Mouse (Mus musculus) Patski (cell line): Measurements from ENCODE around the gene Rapgef4. TPM values are rescaled to one million over a fixed set of nuclear protein-coding genes. Genes with fewer than 3 reads are reported as not detected.
A peak's percentile ranks its signal among the peaks of the same experiment; 100 is the strongest.

Source experiments
- ATAC-seq: fragments of 100-300 bp; one replicate; pipeline ENCODE4 v1.8.0; 2021
- CTCF ChIA-PET: fragments of 350-600 bp; sonication (Branson Sonifier 250); formaldehyde crosslinking; loops from one replicate; lab custom pipeline; 2022; ENCODE audit warnings: inconsistent platforms; lab: Charles Lee
- POLR2A ChIA-PET: fragments of 350-600 bp; sonication (Branson Sonifier 250); formaldehyde crosslinking; loops from one replicate; lab custom pipeline; 2022; ENCODE audit warnings: antibody characterized with exemption, inconsistent platforms; lab: Charles Lee
- DNase-seq: peaks from one replicate; pipeline ENCODE4 v3.0.0-alpha.2; 2011; ENCODE audit warnings: low read depth, low spot score
- H3K27me3 ChIP-seq: fragments of 371-371 bp; one replicate; pipeline ENCODE4 v1.5.1; 2021
- CTCF ChIP-seq: fragments of 100-300 bp; IDR thresholded peaks from one replicate; pipeline ENCODE4 v1.5.1; 2021
- in situ Hi-C: fragments of 300-500 bp; cut with MboI; formaldehyde crosslinking; loops from 3 replicates; pipeline ENCODE4 v1.11.1; 2018; ENCODE audit warnings: low pct_unique_long_range_greater_than_20kb, mixed read lengths
- polyA plus RNA-seq: library from polyadenylated mRNA; unstranded; gene quantifications from one replicate; pipeline ENCODE4 v1.2.3, GENCODE M21; 2021

Gene Rapgef4
- polyA plus RNA-seq, 1 experiment from 2014 or later: 0.23 TPM

- ATAC-seq: no peak
- DNase-seq: no peak
- no peaks in the 10 kb centered on the region for H3K27me3 ChIP-seq
- ChIA-PET POLR2A (no interaction called here), CTCF (interaction anchor here (1.6 kb wide), 1 partner anchor 10 kb away, joined by 4 read pairs; no protein-coding TSS in a partner anchor)
- in situ Hi-C loops: no loop called here
- TF ChIP-seq CTCF: no peak
These were observed 42.8 kb downstream of the Rapgef4 start for GRCm38 (mm10) chr2:72023791-72024190.

DNA sequence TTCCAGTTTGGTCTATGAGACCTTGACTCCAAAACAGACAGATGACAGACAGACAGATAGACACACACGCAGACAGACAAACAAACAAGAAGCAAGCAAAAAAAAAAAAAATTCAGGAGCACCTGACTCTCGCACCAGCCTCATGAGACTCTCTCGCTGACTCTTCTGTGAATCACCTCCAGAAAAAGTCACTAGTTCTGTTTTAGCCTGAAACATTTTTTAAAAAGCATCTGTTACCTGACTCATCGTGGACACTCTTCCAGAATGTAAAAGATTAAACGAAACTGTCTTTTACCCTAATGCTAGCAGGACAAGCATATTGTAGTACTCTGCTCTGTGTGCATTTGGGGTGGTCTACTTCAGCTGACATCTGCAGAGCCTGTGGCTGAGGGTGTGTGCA lies 44.6 kb downstream of the Rapgef4 start:
- in situ Hi-C loops: loop anchor here (5.0 kb wide), 2 partner anchors 58 to 123 kb away; no protein-coding TSS in a partner anchor
- DNase-seq (no peak), ATAC-seq (no peak)
- no peaks in the 10 kb centered on the region for H3K27me3 ChIP-seq
- ChIA-PET CTCF (no interaction called here), POLR2A (no interaction called here)
- no peak for TF ChIP-seq CTCF

- CTCF ChIA-PET: no interaction called here
- no peak for TF ChIP-seq CTCF
- no peak for ATAC-seq
- POLR2A ChIA-PET: no interaction called here
- in situ Hi-C loops: loop anchor here (5.0 kb wide), 2 partner anchors 59 to 124 kb away; no protein-coding TSS in a partner anchor
- no peaks in the 10 kb centered on the region for H3K27me3 ChIP-seq
- no peak for DNase-seq
These were observed 45.5 kb downstream of the Rapgef4 start for GRCm38 (mm10) chr2:72026506-72026905.

DNA sequence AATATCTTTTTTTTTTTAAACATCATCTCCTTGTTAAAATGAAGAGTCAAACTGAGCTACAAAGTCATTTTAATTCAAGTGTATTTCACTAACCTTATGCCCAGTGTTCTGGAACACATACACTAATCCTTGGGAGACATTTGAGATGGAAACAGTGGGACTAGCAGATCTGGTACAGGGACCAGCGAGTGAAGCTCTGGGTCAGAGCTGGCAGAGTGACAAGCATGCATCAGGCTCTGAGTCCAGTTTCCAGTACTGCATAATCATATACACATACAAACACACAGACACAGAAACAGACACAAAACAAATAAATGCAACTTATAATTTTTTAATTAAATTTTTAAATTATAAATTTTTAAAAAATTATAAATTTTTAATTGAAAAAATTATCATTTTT lies 48.0 kb downstream of the Rapgef4 start:
- no peak for DNase-seq
- ChIA-PET POLR2A (interaction anchor here (0.6 to 1.2 kb wide), 3 partner anchors 17 to 320 kb away, joined by 3 to 4 read pairs (median 3); no protein-coding TSS in a partner anchor), CTCF (interaction anchor here (0.9 to 1.6 kb wide), 2 partner anchors 73 to 327 kb away, joined by 3 to 5 read pairs; no protein-coding TSS in a partner anchor)
- ATAC-seq: no peak
- in situ Hi-C loops: loop anchor here (5.0 kb wide), 2 partner anchors 62 to 127 kb away; no protein-coding TSS in a partner anchor
- TF ChIP-seq CTCF: no peak
- no peaks in the 10 kb centered on the region for H3K27me3 ChIP-seq

DNA sequence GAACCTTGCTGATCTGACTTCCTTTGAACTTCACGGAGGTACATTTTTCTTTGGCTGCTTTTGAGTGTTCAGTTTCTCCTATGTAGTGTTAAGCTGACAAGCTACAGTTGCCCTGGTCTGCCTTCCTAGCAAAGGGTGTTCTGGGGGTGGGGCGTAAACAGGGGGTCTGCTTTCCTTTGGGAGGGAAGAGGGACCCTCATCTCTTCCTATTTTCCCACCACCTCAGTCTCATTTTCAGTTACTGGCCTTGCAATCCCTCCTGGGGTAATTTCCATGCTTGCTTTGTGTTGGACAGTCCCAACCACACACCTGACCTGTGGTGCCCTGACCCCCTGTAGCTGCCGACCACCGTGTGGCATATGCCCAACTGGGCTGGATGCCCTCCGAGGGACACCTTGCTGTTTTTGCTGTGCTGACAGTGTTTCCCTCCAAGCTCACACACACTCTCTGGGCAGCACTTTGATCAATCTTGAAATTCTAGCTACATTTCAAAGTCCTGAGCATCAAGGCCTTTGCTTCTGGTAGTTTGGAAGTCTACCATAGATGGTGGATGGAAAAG lies 48.6 kb downstream of the Rapgef4 start:
- ChIA-PET CTCF (interaction anchor here (1.6 kb wide), 1 partner anchor 73 kb away, joined by 5 read pairs; no protein-coding TSS in a partner anchor), POLR2A (interaction anchor here (0.8 to 1.2 kb wide), 2 partner anchors 18 to 66 kb away, joined by 3 to 4 read pairs; no protein-coding TSS in a partner anchor)
- in situ Hi-C loops: loop anchor here (5.0 kb wide), 2 partner anchors 62 to 127 kb away; no protein-coding TSS in a partner anchor
- TF ChIP-seq CTCF: no peak
- ATAC-seq: no peak
- DNase-seq: no peak
- H3K27me3 ChIP-seq: no peaks in the 10 kb centered on the region

GRCm38 (mm10) chr2:72031717-72032116 lies 50.7 kb downstream of the Rapgef4 start:
- TF ChIP-seq CTCF: no peak
- in situ Hi-C loops: no loop called here
- POLR2A ChIA-PET: interaction anchor here (0.6 kb wide), 1 partner anchor 51 kb away, joined by 3 read pairs; no protein-coding TSS in a partner anchor
- CTCF ChIA-PET: interaction anchor here (0.6 kb wide), 1 partner anchor 135 kb away, joined by 3 read pairs; no protein-coding TSS in a partner anchor
- no peaks in the 10 kb centered on the region for H3K27me3 ChIP-seq
- ATAC-seq (no peak), DNase-seq (no peak)

DNA sequence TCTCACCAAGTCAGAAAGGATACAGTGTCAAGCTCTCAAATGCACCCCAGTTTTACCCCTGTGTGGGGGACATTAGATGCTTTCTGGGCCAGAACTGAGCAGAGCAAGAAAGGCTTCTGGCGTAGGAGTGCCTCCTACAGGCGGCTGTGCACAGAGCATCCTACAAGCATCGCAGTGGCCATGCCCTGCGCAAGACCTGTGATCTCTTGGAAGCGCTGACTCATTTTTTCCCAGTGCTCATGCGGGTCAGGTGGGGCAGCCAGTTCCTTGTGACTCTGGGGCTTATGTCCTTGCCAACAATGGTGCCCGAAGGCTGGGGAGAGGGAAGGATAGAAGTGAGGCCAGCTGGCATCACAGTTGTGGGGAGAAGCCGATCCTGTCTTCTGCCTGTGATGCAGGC lies 54.6 kb downstream of the Rapgef4 start:
- TF ChIP-seq CTCF: peak; percentile 85
- in situ Hi-C loops: no loop called here
- ChIA-PET POLR2A (no interaction called here), CTCF (interaction anchor here (0.6 to 2.2 kb wide), 2 partner anchors 14 to 79 kb away, joined by 3 to 10 read pairs; no protein-coding TSS in a partner anchor)
- DNase-seq (no peak), ATAC-seq (peak; percentile 51)
- H3K27me3 ChIP-seq: no peaks in the 10 kb centered on the region

DNA sequence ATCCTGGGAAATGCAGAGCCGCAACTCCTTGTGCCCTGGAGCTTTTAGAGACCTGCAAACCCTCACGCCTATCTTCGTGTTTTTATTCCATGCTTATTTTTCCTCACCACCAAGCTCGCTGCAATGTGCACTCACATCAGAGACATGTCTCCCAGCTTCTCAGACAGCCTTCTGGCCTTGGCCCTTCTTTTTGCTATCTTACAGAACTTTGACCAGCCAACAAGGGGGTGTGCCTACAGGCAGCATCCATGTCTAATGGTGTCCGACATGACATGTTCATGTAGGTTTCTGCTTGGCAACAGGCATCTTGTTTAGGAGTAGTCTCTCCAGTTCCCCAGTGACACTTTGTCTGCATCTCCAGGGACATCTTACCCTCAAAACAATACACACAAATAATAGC lies 56.3 kb downstream of the Rapgef4 start:
- ChIA-PET POLR2A (no interaction called here), CTCF (no interaction called here)
- in situ Hi-C loops: no loop called here

GRCm38 (mm10) chr2:72038235-72038634 lies 57.2 kb downstream of the Rapgef4 start:
- ATAC-seq: no peak
- ChIA-PET CTCF (interaction anchor here (0.8 to 2.8 kb wide), 7 partner anchors 10 to 159 kb away, joined by 3 to 18 read pairs (median 3); no protein-coding TSS in a partner anchor), POLR2A (interaction anchor here (0.6 to 1.0 kb wide), 2 partner anchors 44 to 60 kb away, joined by 3 read pairs; no protein-coding TSS in a partner anchor)
- peak; percentile 92 for TF ChIP-seq CTCF
- in situ Hi-C loops: no loop called here
- DNase-seq: no peak
- no peaks in the 10 kb centered on the region for H3K27me3 ChIP-seq

More for the DNA sequence above, 56.3 kb downstream of the Rapgef4 start:
- no peak for ATAC-seq
- no peak for DNase-seq
- no peak for TF ChIP-seq CTCF
- H3K27me3 ChIP-seq: no peaks in the 10 kb centered on the region

DNA sequence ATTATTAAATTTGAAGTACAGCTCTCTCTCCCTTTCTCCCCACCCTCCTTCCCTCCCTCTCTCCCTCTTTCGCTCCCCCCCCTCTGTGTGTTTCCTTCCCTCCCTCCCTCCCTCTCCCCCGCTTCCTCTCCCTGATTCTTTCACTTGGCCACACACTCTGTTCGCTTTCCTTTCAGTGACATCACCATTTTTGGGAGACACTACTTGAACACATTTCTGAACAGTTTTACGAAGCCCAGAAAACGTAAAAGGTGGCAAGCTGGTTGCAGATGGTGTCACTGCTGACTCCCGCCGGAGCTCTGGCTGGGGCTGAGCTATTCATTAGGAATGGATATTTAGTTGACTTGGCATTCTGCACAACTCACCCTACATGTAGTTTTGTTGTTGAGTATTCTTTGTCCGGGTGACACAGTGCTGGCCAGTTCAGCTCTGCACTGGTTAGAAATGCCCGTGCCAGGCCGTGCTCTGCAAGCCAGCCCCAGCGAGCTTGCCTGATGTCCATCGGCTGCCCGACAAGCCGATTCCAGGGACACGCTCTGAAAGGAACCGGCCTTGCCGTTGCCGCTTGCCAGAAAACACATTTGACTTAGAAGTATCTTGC lies 57.7 kb downstream of the Rapgef4 start:
- no peaks in the 10 kb centered on the region for H3K27me3 ChIP-seq
- POLR2A ChIA-PET: interaction anchor here (0.6 to 1.0 kb wide), 2 partner anchors 43 to 60 kb away, joined by 3 read pairs; no protein-coding TSS in a partner anchor
- DNase-seq (no peak), ATAC-seq (no peak)
- no peak for TF ChIP-seq CTCF
- CTCF ChIA-PET: interaction anchor here (0.8 to 2.8 kb wide), 7 partner anchors 16 to 159 kb away, joined by 3 to 18 read pairs (median 4); no protein-coding TSS in a partner anchor
- in situ Hi-C loops: no loop called here
